Mouse (Mus musculus): ENCODE data around the gene Flywch2. TPM values are rescaled to one million over a fixed set of nuclear protein-coding genes. Genes with fewer than 3 reads are reported as not detected.

Gene Flywch2
- polyA plus RNA-seq, 1 experiment from 2014 or later = 4.8 TPM

- peak overlapping the region; percentile 72 for H3K4me2 ChIP-seq
- H3K9ac ChIP-seq = peak overlapping the region; percentile 93
- H3K27ac ChIP-seq = peak overlapping the region; percentile 85
- peaks cover 13% of the 10 kb centered on the region for H3K4me1 ChIP-seq (replicated peaks)
- no peaks in the 10 kb centered on the region for H3K36me3 ChIP-seq
- under 1% methylated on average over 19 of the region's 19 CpGs for WGBS
- H3K27me3 ChIP-seq = no peaks in the 10 kb centered on the region
- no peaks in the 10 kb centered on the region for H3K9me3 ChIP-seq (replicated peaks)
- H3K4me3 ChIP-seq = peak overlapping the region; percentile 93
- ATAC-seq (replicated peaks; ENCODE audit: insufficient number of reproducible peaks, insufficient read depth, low FRiP score, low read depth) = no peak; the same call in 1 of the 2 replicates
Observed at GRCm38 (mm10) chr17:23770896-23771283, 15.0 kb downstream of the Flywch2 start.

DNA sequence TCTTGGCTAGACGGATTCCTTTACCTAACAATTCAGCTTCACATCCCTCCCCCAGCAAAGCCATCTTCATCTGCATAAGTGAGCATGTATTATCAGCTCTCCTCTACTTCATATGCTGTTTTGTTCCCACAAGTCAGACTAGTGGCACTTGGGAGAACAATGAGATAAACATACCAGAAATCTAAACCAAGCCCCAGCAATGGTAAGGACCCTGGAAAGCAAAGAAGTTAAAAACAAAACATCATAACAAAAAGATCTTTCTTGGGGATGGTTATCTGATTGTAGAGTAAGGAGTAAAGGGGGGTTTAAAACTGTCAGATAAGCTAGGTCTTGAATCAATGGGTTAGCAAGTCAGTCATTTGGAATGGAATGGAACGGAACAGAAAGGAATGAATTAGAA, 15.4 kb downstream of the Flywch2 start:
- WGBS = 18% methylated on average over 2 of the region's 2 CpGs
- H3K27ac ChIP-seq = peak overlapping the region; percentile 85; the same call in 1 of the 2 replicates

GRCm38 (mm10) chr17:23762976-23763375, 22.9 kb downstream of the Flywch2 start:
- no peak for ATAC-seq (replicated peaks; ENCODE audit: insufficient number of reproducible peaks, insufficient read depth, low FRiP score, low read depth)
- H3K4me3 ChIP-seq = no peak overlapping the region
- no peaks in the 10 kb centered on the region for H3K4me1 ChIP-seq (replicated peaks)
- no peak overlapping the region for H3K4me2 ChIP-seq
- no peak overlapping the region for H3K9ac ChIP-seq
- H3K27me3 ChIP-seq = no peaks in the 10 kb centered on the region
- no peak overlapping the region for H3K27ac ChIP-seq
- WGBS = 87% methylated on average over 11 of the region's 11 CpGs
- peaks cover 30% of the 10 kb centered on the region for H3K36me3 ChIP-seq
- no peaks in the 10 kb centered on the region for H3K9me3 ChIP-seq (replicated peaks)

More for the DNA sequence above, 15.4 kb downstream of the Flywch2 start:
- Histone ChIP-seq H3K4me3 (peak overlapping the region; percentile 93), H3K4me1 (replicated peaks) (peaks cover 13% of the 10 kb centered on the region), H3K27me3 (no peaks in the 10 kb centered on the region), H3K4me2 (peak overlapping the region; percentile 72), H3K36me3 (no peaks in the 10 kb centered on the region), H3K9me3 (replicated peaks) (no peaks in the 10 kb centered on the region), H3K9ac (peak overlapping the region; percentile 93; the same call in 1 of the 2 replicates)
- no peak for ATAC-seq (replicated peaks; ENCODE audit: insufficient number of reproducible peaks, insufficient read depth, low FRiP score, low read depth)

DNA sequence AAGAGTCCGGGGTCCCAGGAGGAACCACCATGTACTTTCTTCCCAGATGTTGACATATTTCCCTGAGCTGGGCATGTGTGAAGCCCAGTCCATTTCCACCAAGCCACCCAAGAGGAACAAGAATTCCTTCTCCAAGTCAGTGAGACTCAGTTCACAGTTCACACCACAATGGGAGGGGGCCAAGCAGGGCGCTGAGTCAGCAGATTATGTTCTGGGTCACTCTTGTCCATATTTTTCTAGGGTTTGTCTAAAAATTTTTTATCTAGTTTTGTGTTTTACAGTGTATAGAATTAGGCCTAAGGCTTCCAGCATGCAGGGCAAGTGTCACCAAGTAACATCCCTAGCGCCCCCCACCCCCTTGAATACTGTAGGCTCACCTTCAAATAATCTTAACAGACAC, 24.7 kb downstream of the Flywch2 start:
- no peaks in the 10 kb centered on the region for H3K9me3 ChIP-seq (replicated peaks)
- H3K4me2 ChIP-seq = no peak overlapping the region
- no peak for ATAC-seq (replicated peaks; ENCODE audit: insufficient number of reproducible peaks, insufficient read depth, low FRiP score, low read depth)
- no peak overlapping the region for H3K4me3 ChIP-seq
- no peaks in the 10 kb centered on the region for H3K27me3 ChIP-seq
- peaks cover 48% of the 10 kb centered on the region for H3K36me3 ChIP-seq
- H3K4me1 ChIP-seq (replicated peaks) = no peaks in the 10 kb centered on the region
- no peak overlapping the region for H3K9ac ChIP-seq
- H3K27ac ChIP-seq = no peak overlapping the region
- 95% methylated on average over 3 of the region's 3 CpGs for WGBS

- no peaks in the 10 kb centered on the region for H3K27me3 ChIP-seq
- no peak overlapping the region for H3K4me2 ChIP-seq
- 93% methylated on average over 9 of the region's 9 CpGs for WGBS
- no peaks in the 10 kb centered on the region for H3K4me1 ChIP-seq (replicated peaks)
- no peak overlapping the region for H3K27ac ChIP-seq
- peaks cover 58% of the 10 kb centered on the region for H3K36me3 ChIP-seq
- ATAC-seq (replicated peaks; ENCODE audit: insufficient number of reproducible peaks, insufficient read depth, low FRiP score, low read depth) = no peak
- H3K4me3 ChIP-seq = no peak overlapping the region
- no peak overlapping the region for H3K9ac ChIP-seq
- no peaks in the 10 kb centered on the region for H3K9me3 ChIP-seq (replicated peaks)
Observed at GRCm38 (mm10) chr17:23760231-23760630, 25.6 kb downstream of the Flywch2 start.

GRCm38 (mm10) chr17:23758801-23759200, 27.1 kb downstream of the Flywch2 start:
- no peak overlapping the region for H3K4me2 ChIP-seq
- ATAC-seq (replicated peaks; ENCODE audit: insufficient number of reproducible peaks, insufficient read depth, low FRiP score, low read depth) = no peak
- H3K4me3 ChIP-seq = no peak overlapping the region
- 87% methylated on average over 8 of the region's 8 CpGs for WGBS
- H3K4me1 ChIP-seq (replicated peaks) = no peaks in the 10 kb centered on the region
- no peak overlapping the region for H3K9ac ChIP-seq
- no peaks in the 10 kb centered on the region for H3K9me3 ChIP-seq (replicated peaks)
- no peak overlapping the region for H3K27ac ChIP-seq
- H3K27me3 ChIP-seq = no peaks in the 10 kb centered on the region
- peaks cover 68% of the 10 kb centered on the region for H3K36me3 ChIP-seq

DNA sequence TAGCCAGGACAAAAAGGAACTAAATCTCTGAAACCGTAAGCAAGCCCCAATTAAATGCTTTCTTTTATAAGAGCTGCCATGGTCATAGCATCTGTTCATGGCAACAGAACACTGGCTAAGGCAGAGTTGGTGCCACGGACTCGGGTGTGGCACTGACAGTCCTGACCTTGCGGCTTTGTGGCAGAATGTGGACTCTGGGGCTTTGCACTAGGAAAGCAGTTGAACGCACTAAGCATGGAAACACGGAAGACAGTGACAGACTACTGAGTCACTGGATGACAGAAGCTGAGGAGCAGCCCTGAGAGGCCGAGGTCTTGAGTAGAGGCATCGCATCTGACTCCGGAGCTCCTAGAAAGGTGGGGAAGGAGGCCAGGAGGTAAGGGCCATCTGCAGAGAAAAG, 28.3 kb downstream of the Flywch2 start:
- Histone ChIP-seq H3K27me3 (no peaks in the 10 kb centered on the region), H3K4me3 (no peak overlapping the region), H3K4me2 (no peak overlapping the region), H3K9me3 (replicated peaks) (no peaks in the 10 kb centered on the region), H3K36me3 (peaks cover 80% of the 10 kb centered on the region), H3K4me1 (replicated peaks) (no peaks in the 10 kb centered on the region), H3K9ac (no peak overlapping the region), H3K27ac (no peak overlapping the region)
- WGBS = 95% methylated on average over 9 of the region's 9 CpGs
- ATAC-seq (replicated peaks; ENCODE audit: insufficient number of reproducible peaks, insufficient read depth, low FRiP score, low read depth) = no peak

DNA sequence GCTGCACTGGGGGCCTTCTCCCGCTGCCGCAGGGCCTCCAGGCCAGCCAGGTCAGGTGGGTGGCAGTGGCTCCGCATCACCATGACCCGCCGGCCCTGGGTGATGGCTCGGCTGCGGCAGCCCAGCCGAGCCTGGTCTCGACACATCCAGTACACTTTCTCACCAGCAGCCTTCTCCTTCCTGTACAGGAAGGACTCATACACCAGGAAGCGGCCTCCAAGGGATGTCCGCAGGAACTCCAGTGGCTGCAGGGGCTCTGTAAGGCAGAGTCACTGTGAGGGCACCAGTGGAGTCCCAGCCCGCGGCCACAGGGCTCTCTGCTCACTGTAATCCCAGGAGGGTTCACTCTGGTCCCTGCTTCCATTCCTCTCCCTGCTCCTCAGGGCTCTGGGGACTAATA, 30.2 kb downstream of the Flywch2 start:
- Histone ChIP-seq H3K4me2 (no peak overlapping the region; the same call in 1 of the 2 replicates), H3K4me1 (replicated peaks) (no peaks in the 10 kb centered on the region), H3K27me3 (no peaks in the 10 kb centered on the region), H3K36me3 (peaks cover 88% of the 10 kb centered on the region), H3K27ac (no peak overlapping the region; the same call in 1 of the 2 replicates), H3K4me3 (no peak overlapping the region), H3K9ac (no peak overlapping the region), H3K9me3 (replicated peaks) (no peaks in the 10 kb centered on the region)
- no peak for ATAC-seq (replicated peaks; ENCODE audit: insufficient number of reproducible peaks, insufficient read depth, low FRiP score, low read depth)
- WGBS = 80% methylated on average over 13 of the region's 13 CpGs

- no peak for ATAC-seq (replicated peaks; ENCODE audit: insufficient number of reproducible peaks, insufficient read depth, low FRiP score, low read depth)
Observed at GRCm38 (mm10) chr17:23749400-23750191, 36.3 kb downstream of the Flywch2 start.

GRCm38 (mm10) chr17:23748631-23749391, 37.1 kb downstream of the Flywch2 start:
- no peaks in the 10 kb centered on the region for H3K9me3 ChIP-seq (replicated peaks)
- H3K4me1 ChIP-seq (replicated peaks) = peaks cover 23% of the 10 kb centered on the region
- peak overlapping the region; percentile 31 for H3K4me3 ChIP-seq
- peak overlapping the region; percentile 48 for H3K4me2 ChIP-seq
- no peak overlapping the region for H3K9ac ChIP-seq
- H3K27ac ChIP-seq = no peak overlapping the region
- peaks cover 45% of the 10 kb centered on the region for H3K27me3 ChIP-seq
- 27% methylated on average over 10 of the region's 10 CpGs for WGBS
- no peak for ATAC-seq (replicated peaks; ENCODE audit: insufficient number of reproducible peaks, insufficient read depth, low FRiP score, low read depth)
- H3K36me3 ChIP-seq = peaks cover 27% of the 10 kb centered on the region

More at GRCm38 (mm10) chr17:23749400-23750191, 36.3 kb downstream of the Flywch2 start:
- Histone ChIP-seq H3K9ac (no peak overlapping the region), H3K4me2 (peak overlapping the region; percentile 48), H3K27ac (no peak overlapping the region), H3K9me3 (replicated peaks) (no peaks in the 10 kb centered on the region), H3K4me1 (replicated peaks) (peaks cover 21% of the 10 kb centered on the region), H3K4me3 (peak overlapping the region; percentile 31), H3K27me3 (peaks cover 37% of the 10 kb centered on the region), H3K36me3 (peaks cover 33% of the 10 kb centered on the region)
- WGBS = 77% methylated on average over 11 of the region's 11 CpGs

GRCm38 (mm10) chr17:23748026-23748425, 37.9 kb downstream of the Flywch2 start:
- Histone ChIP-seq H3K9ac (no peak overlapping the region), H3K4me3 (no peak overlapping the region), H3K4me2 (no peak overlapping the region), H3K27me3 (peaks cover 52% of the 10 kb centered on the region), H3K36me3 (peaks cover 20% of the 10 kb centered on the region; the same call in 1 of the 2 replicates), H3K9me3 (replicated peaks) (no peaks in the 10 kb centered on the region), H3K27ac (no peak overlapping the region), H3K4me1 (replicated peaks) (peaks cover 23% of the 10 kb centered on the region)
- ATAC-seq (replicated peaks; ENCODE audit: insufficient number of reproducible peaks, insufficient read depth, low FRiP score, low read depth) = no peak
- 18% methylated on average over 6 of the region's 6 CpGs for WGBS
